Mouse (Mus musculus): Measurements from ENCODE around the gene Rbm20. TPM values are rescaled to one million over a fixed set of nuclear protein-coding genes. Genes with fewer than 3 reads are reported as not detected.

Rbm20 gene
- polyA plus RNA-seq, 1 experiment = 0.22 TPM

GRCm38 (mm10) chr19:53751420-53752185 lies 74.5 kb downstream of the Rbm20 start:
- TF ChIP-seq POLR2A (IDR thresholded peaks at IDR 0.05; ENCODE audit: low read depth, low read length) (no peak), CTCF (IDR thresholded peaks at IDR 0.05; ENCODE audit: extremely low read depth, insufficient read depth, insufficient read length, insufficient replicate concordance) (no peak)
- no peak overlapping the region for H3K27ac ChIP-seq (ENCODE audit: insufficient read depth, low read length)
- H3K36me3 ChIP-seq (ENCODE audit: control insufficient read depth, insufficient read depth, low read length) = no peaks in the 10 kb centered on the region
- H3K27me3 ChIP-seq (ENCODE audit: control insufficient read depth, insufficient read depth, low read length) = no peaks in the 10 kb centered on the region
- DNase-seq (ENCODE audit: low read depth in 1 of 2, low spot score in 2 of 2) = no peak
- no peaks in the 10 kb centered on the region for H3K4me1 ChIP-seq (ENCODE audit: control insufficient read depth, insufficient read depth, insufficient read length)
- WGBS = 82% methylated on average over 22 of the region's 22 CpGs
- no peak overlapping the region for H3K4me3 ChIP-seq (ENCODE audit: extremely low read depth, insufficient read depth, insufficient read length)

- no peak for DNase-seq (ENCODE audit: low read depth in 1 of 2, low spot score in 2 of 2)
- Histone ChIP-seq H3K4me3 (ENCODE audit: extremely low read depth, insufficient read depth, insufficient read length) (no peak overlapping the region), H3K27me3 (ENCODE audit: control insufficient read depth, insufficient read depth, low read length) (no peaks in the 10 kb centered on the region), H3K4me1 (ENCODE audit: control insufficient read depth, insufficient read depth, insufficient read length) (no peaks in the 10 kb centered on the region), H3K36me3 (ENCODE audit: control insufficient read depth, insufficient read depth, low read length) (no peaks in the 10 kb centered on the region), H3K27ac (ENCODE audit: insufficient read depth, low read length) (no peak overlapping the region)
- TF ChIP-seq CTCF (IDR thresholded peaks at IDR 0.05; ENCODE audit: extremely low read depth, insufficient read depth, insufficient read length, insufficient replicate concordance) = no peak
- no peak for TF ChIP-seq POLR2A (IDR thresholded peaks at IDR 0.05; ENCODE audit: low read depth, low read length)
- 65% methylated on average over 7 of the region's 7 CpGs for WGBS
These were observed 75.9 kb downstream of the Rbm20 start for GRCm38 (mm10) chr19:53752993-53753392.

GRCm38 (mm10) chr19:53754421-53754830 lies 77.3 kb downstream of the Rbm20 start:
- 77% methylated on average over 7 of the region's 7 CpGs for WGBS
- Histone ChIP-seq H3K4me3 (ENCODE audit: extremely low read depth, insufficient read depth, insufficient read length) (no peak overlapping the region), H3K36me3 (ENCODE audit: control insufficient read depth, insufficient read depth, low read length) (no peaks in the 10 kb centered on the region), H3K27ac (ENCODE audit: insufficient read depth, low read length) (no peak overlapping the region), H3K4me1 (ENCODE audit: control insufficient read depth, insufficient read depth, insufficient read length) (no peaks in the 10 kb centered on the region), H3K27me3 (ENCODE audit: control insufficient read depth, insufficient read depth, low read length) (no peaks in the 10 kb centered on the region)
- no peak for TF ChIP-seq CTCF (IDR thresholded peaks at IDR 0.05; ENCODE audit: extremely low read depth, insufficient read depth, insufficient read length, insufficient replicate concordance)
- TF ChIP-seq POLR2A (IDR thresholded peaks at IDR 0.05; ENCODE audit: low read depth, low read length) = no peak
- DNase-seq (ENCODE audit: low read depth in 1 of 2, low spot score in 2 of 2) = no peak

DNA sequence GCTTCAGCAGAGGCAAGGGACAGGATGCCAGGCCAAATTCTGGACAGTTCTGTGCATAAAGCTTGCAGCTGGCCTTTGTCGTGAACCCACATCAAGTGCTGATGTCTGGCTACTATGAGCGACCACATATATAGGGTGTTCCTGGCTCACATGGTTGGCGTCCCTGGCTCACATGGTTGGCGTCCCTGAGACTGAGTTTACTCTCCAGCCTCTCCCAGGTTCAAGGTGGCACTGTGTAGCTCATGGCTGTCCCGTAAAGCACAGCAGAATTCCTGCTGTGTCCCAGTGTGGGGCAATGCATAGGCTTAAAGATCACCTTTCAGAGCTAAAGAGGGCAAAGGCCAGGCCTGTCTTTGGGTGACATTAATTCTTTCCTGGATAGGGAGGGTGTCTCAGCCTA lies 78.2 kb downstream of the Rbm20 start:
- TF ChIP-seq POLR2A (IDR thresholded peaks at IDR 0.05; ENCODE audit: low read depth, low read length) (no peak), CTCF (IDR thresholded peaks at IDR 0.05; ENCODE audit: extremely low read depth, insufficient read depth, insufficient read length, insufficient replicate concordance) (no peak)
- Histone ChIP-seq H3K27ac (ENCODE audit: insufficient read depth, low read length) (no peak overlapping the region), H3K27me3 (ENCODE audit: control insufficient read depth, insufficient read depth, low read length) (no peaks in the 10 kb centered on the region), H3K4me1 (ENCODE audit: control insufficient read depth, insufficient read depth, insufficient read length) (no peaks in the 10 kb centered on the region), H3K4me3 (ENCODE audit: extremely low read depth, insufficient read depth, insufficient read length) (no peak overlapping the region), H3K36me3 (ENCODE audit: control insufficient read depth, insufficient read depth, low read length) (no peaks in the 10 kb centered on the region)
- DNase-seq (ENCODE audit: low read depth in 1 of 2, low spot score in 2 of 2) = no peak
- WGBS = 86% methylated on average over 5 of the region's 5 CpGs

GRCm38 (mm10) chr19:53757432-53758109 lies 80.5 kb downstream of the Rbm20 start:
- TF ChIP-seq CTCF (IDR thresholded peaks at IDR 0.05; ENCODE audit: extremely low read depth, insufficient read depth, insufficient read length, insufficient replicate concordance) = no peak
- no peak for TF ChIP-seq POLR2A (IDR thresholded peaks at IDR 0.05; ENCODE audit: low read depth, low read length)
- H3K27ac ChIP-seq (ENCODE audit: insufficient read depth, low read length) = no peak overlapping the region
- H3K4me1 ChIP-seq (ENCODE audit: control insufficient read depth, insufficient read depth, insufficient read length) = no peaks in the 10 kb centered on the region
- no peak overlapping the region for H3K4me3 ChIP-seq (ENCODE audit: extremely low read depth, insufficient read depth, insufficient read length)
- DNase-seq (ENCODE audit: low read depth in 1 of 2, low spot score in 2 of 2) = no peak
- no peaks in the 10 kb centered on the region for H3K27me3 ChIP-seq (ENCODE audit: control insufficient read depth, insufficient read depth, low read length)
- no peaks in the 10 kb centered on the region for H3K36me3 ChIP-seq (ENCODE audit: control insufficient read depth, insufficient read depth, low read length)
- 83% methylated on average over 17 of the region's 17 CpGs for WGBS

GRCm38 (mm10) chr19:53758881-53759418 lies 81.8 kb downstream of the Rbm20 start:
- no peaks in the 10 kb centered on the region for H3K27me3 ChIP-seq (ENCODE audit: control insufficient read depth, insufficient read depth, low read length)
- no peaks in the 10 kb centered on the region for H3K4me1 ChIP-seq (ENCODE audit: control insufficient read depth, insufficient read depth, insufficient read length)
- no peak overlapping the region for H3K27ac ChIP-seq (ENCODE audit: insufficient read depth, low read length)
- 86% methylated on average over 2 of the region's 2 CpGs for WGBS
- no peak overlapping the region for H3K4me3 ChIP-seq (ENCODE audit: extremely low read depth, insufficient read depth, insufficient read length)
- no peak for DNase-seq (ENCODE audit: low read depth in 1 of 2, low spot score in 2 of 2)
- no peak for TF ChIP-seq CTCF (IDR thresholded peaks at IDR 0.05; ENCODE audit: extremely low read depth, insufficient read depth, insufficient read length, insufficient replicate concordance)
- TF ChIP-seq POLR2A (IDR thresholded peaks at IDR 0.05; ENCODE audit: low read depth, low read length) = no peak
- no peaks in the 10 kb centered on the region for H3K36me3 ChIP-seq (ENCODE audit: control insufficient read depth, insufficient read depth, low read length)
